ENCODE assay signal across 25 mouse cellular contexts in genomic region chr3:69779246-69779796, GRCm38 (mm10).
"Had no signal": no experiment of that assay in that cellular context is flagged by ENCODE, and none has a peak within 500 bp of the region (broad histone marks: within the 10 kb centered on the region; RNA-seq: fewer than 3 reads in every experiment).

No protein-coding gene starts in this region.

- H3K9me3 ChIP-seq: hindbrain, embryonic 13.5 days; hindbrain, embryonic 15.5 days; kidney, embryonic 15.5 days; limb, embryonic 13.5 days; limb, embryonic 15.5 days; liver, embryonic 15.5 days had no signal

- H3K4me3 ChIP-seq: heart, embryonic 12.5 days; hindbrain, embryonic 13.5 days; hindbrain, embryonic 15.5 days; kidney, embryonic 15.5 days; limb, embryonic 13.5 days; limb, embryonic 15.5 days; liver, embryonic 13.5 days; liver, embryonic 15.5 days had no signal

- H3K36me3 ChIP-seq: heart, embryonic 12.5 days; hindbrain, embryonic 13.5 days; hindbrain, embryonic 15.5 days; kidney, embryonic 15.5 days; limb, embryonic 13.5 days; limb, embryonic 15.5 days; liver, embryonic 13.5 days; liver, embryonic 15.5 days had no signal

- ATAC-seq: forebrain, postnatal 0 days; hindbrain, postnatal 0 days; intestine, embryonic 16.5 days had no signal

- H3K9ac ChIP-seq: forebrain, postnatal 0 days; heart, embryonic 12.5 days; hindbrain, embryonic 13.5 days; hindbrain, embryonic 15.5 days; kidney, embryonic 15.5 days; limb, embryonic 13.5 days; limb, embryonic 15.5 days; liver, embryonic 13.5 days; liver, embryonic 15.5 days had no signal

- H3K4me1 ChIP-seq: heart, embryonic 12.5 days; hindbrain, embryonic 13.5 days; hindbrain, embryonic 15.5 days; kidney, embryonic 15.5 days; limb, embryonic 13.5 days; limb, embryonic 15.5 days; liver, embryonic 13.5 days; liver, embryonic 15.5 days had no signal

- H3K27ac ChIP-seq: hindbrain, embryonic 13.5 days; hindbrain, embryonic 15.5 days; hindbrain, postnatal 0 days; kidney, embryonic 15.5 days; kidney, postnatal 0 days; limb, embryonic 13.5 days; limb, embryonic 15.5 days; liver, embryonic 13.5 days; liver, embryonic 15.5 days had no signal

- DNase-seq: forebrain, postnatal 0 days; gastrocnemius, postnatal 10 days; gastrocnemius, postnatal 25 days; heart, adult 18-20 months; heart, postnatal 10 days; heart, postnatal 36 days; kidney, adult 11 months; kidney, adult 2 months; kidney, adult 9 months; kidney, postnatal 14 days; kidney, postnatal 36 days; layer of hippocampus, adult 9-11 months; layer of hippocampus, postnatal 36 days; left cerebral cortex, postnatal 4 days; liver, embryonic 13.5 days had no signal

- H3K4me2 ChIP-seq: heart, embryonic 12.5 days; hindbrain, embryonic 13.5 days; hindbrain, embryonic 15.5 days; kidney, embryonic 15.5 days; limb, embryonic 13.5 days; limb, embryonic 15.5 days; liver, embryonic 13.5 days; liver, embryonic 15.5 days had no signal

- H3K27me3 ChIP-seq: heart, embryonic 12.5 days; hindbrain, embryonic 13.5 days; hindbrain, embryonic 15.5 days; kidney, embryonic 15.5 days; limb, embryonic 13.5 days; limb, embryonic 15.5 days; liver, embryonic 13.5 days; liver, embryonic 15.5 days had no signal
